Mouse (Mus musculus) thymus, postnatal 4 days (tissue): ENCODE data around the gene Cpsf6.
"Not testable (repeated sequence)": the region's sequence is repeated elsewhere in the genome, so short reads cannot be mapped to it uniquely, and the experiment has no call there.

Experiments
- DNase-seq: peaks from one replicate; pipeline ENCODE4 v3.0.0; 2021

The Cpsf6 gene

DNA sequence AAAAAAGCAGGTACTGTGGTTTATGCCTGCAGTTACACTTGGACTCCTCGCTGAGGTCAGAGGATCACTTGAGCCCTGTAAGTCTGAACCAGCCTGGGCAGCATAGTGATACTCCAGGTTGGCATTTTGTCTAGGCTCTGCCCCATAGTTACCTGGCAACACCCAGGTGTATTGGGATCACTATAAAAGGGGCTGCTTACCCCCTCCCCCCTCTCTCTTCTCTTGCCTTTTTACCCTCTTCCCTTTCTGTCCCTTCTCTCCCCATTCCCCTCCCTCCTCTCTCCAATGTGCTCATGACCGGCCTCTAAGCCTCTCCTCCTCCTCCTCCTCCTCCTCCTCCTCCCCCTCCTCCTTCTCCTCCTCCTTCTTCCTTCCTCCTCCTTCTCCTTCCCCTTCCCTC, 19.4 kb upstream of the Cpsf6 start:
- no peak for DNase-seq

DNA sequence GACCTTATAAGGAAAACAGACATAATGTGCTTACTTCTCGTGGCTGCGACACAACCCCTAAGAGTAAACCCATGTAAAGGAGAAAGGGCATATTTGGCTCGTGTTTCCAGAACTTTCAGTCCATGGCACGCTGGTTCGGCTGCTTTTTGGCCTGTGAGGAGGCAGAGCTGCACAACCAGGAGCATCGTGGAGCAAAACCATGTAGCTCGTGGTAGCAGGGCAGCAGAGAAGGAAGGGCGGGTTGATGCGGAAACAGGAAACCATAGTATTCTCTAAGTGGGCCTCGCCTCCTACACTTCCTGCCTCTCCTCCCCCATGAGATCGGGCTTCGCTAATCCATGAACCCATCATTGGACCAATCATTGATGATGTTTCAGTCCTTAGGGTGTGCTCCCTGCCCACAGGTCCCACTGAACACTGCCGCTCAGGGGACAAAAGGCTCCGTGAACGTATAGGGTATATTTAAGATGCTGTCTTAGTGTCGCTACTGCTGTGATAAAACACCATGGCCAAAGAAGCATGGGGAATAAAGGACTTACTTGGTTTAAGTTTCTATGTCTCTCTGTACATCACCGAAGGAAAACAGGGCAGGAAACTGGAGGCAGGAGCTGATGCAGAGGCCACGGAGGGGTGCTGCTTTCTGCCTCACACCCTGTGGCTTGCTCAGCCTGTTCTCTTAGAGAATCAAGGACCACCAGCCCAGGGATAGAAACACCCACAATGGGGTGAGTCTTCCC, 18.4 kb upstream of the Cpsf6 start:
- DNase-seq = peak; percentile 56

DNA sequence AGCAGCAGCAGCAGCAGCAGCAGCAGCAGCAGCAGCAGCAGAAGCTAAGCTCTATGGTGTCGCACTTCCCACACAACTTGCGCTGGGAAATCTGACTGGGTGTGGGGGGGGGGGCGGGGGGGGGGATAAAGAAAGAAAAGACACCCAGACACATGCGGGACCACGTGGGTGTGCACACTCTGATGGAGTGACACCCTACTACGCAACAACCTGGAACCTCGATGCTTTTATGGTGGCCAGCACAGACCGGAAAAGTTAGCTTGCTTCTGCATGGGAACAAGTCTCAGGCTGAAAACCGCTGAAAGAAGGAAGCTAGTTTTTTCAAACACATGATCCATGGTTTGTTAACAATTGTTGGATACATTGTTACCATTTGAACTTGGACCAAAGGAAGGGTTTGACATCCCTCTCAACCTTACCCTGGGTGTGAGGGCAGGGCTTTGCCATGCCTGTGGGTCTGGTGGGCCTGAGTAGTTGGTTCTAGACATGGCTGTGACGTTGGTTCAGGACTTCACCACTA, 17.4 kb upstream of the Cpsf6 start:
- no peak for DNase-seq

DNA sequence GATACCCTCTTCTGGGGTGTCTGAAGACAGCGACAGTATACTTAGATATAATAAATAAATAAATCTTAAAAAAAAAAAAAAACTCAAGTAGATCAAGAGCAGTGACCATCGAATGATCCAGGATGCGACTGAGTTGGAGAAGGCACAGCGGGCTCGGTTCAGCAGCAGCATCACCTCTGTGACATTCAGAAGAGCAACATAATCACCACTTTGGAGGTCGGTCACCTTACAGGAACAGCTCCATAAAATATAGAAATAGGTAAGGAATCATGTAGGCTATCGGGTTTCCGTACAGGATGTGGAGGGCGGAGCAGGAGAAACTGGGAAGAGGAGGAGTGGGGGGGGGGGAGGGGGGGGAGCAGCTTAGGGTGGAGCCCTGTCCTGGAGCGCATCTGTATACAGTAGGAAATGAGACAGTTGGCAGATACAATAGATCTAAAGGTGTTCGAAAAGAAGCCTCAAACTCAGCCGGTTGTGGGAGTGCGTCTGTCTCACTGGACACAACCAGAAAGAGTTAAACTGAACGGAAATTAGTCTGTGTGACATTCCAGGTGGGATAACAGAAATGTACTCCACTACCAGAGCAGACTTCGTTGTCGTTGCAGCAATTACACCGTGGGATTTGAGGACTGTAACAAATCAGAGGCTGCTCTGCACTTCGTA, 16.7 kb upstream of the Cpsf6 start:
- no peak for DNase-seq

DNA sequence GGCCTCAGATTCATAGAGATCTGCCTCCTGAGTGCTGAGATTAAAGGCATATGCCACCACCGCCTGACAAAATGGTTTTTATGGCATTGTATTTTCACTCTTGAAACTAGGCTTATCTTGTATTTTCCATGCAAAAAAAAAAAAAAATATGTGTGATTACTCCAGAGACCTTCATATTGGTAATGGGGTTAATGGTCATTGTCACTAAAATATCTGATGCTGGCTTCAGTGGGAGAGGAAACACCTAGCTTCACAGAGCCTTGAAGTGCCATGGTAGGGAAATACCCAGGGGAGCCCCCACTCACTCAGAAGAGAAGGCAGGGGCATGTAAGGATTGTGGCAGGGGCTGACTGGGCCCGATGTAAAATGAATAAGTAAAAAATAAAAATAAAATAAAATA, 16.0 kb upstream of the Cpsf6 start:
- DNase-seq = no peak

DNA sequence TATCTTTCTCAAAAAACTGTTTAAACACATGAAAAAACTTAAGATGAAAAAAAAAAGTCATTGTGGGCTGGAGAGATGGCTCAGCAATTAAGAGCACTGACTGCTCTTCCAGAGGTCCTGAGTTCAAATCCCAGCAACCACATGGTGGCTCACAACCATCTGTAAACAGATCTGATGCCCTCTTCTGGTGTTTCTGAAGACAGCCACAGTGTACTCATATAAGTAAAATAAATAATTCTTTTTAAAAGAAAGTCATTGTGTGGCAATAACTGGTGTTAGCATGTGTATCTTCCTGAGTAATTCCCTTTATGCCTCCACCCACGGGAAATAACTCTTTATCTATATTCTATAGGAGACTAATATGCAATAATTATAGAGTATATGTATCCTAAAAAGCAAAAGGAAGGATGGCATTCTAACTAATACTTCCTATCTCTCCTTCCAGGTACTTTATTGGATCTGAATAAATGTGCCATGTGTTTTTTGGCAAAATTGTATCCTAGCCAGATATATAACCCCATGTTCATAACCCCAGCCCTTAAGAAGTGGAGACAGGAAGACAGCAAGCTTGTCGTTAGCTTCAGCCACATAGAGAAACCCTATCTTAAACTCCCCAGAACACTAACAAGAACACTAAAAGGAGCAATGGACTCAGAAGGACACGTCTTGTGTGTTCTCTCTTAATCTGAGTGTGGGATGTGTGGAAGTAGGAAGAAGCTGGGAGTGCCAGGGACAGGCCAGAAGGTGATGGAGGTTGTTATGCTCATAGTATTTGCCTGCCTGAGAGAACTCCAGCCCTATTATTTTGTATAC, 15.1 kb upstream of the Cpsf6 start:
- no peak for DNase-seq

DNA sequence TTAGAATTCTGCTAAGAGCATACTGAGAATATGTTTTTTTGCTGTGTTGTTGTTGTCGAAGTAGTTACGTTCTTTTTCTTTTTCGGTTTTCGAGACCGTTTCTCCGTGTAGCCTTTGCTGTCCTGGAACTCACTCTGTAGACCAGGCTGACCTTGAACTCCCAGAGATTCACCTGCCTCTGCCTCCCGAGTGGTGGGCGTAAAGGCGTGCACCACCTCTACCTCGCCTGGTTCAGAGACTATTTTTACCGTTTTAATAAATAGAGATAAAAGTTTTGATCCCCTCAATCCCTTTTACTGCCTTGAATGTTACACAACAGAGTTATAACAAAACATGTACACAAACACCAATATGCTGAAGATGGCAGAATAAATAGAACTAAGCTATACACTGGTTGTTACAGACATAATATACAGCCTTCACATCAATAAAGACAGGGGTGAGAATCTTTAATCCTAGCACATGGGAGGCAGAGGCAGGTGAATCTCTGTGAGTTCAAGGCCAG, 14.1 kb upstream of the Cpsf6 start:
- no peak for DNase-seq

DNA sequence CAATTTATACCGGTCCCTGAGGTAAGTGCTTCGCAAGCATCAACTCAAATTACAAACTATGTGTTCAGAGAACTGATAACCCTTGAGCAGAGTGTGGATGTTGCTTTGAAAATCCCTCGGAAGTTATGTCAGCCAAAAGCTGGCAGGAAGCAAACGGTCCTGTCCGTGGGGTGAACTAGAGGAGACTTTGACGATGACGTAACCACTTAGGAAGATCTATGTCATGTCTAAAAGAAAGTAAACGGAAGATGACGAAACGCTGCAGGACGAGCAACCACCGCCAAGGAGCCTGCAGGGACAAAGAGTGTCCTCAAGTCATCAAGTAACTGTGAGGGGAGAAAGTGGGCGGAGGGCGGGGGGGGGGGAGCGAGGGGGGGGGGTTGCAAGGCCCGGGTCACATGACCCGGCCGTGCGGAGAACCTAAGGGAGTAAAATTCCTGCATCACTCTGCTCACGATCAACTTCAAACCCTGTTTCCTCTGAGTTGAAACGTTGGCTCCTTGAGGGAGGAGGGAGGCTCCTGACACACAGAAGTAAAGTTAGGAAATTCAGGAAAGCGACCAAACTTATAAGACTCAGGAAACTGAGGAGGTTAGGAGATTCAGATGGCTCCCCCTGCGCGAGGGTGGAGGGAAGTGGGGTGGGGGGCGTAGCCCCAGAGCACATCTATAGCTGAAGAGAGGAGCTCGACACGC, 13.5 kb upstream of the Cpsf6 start:
- peak; percentile 70 for DNase-seq

DNA sequence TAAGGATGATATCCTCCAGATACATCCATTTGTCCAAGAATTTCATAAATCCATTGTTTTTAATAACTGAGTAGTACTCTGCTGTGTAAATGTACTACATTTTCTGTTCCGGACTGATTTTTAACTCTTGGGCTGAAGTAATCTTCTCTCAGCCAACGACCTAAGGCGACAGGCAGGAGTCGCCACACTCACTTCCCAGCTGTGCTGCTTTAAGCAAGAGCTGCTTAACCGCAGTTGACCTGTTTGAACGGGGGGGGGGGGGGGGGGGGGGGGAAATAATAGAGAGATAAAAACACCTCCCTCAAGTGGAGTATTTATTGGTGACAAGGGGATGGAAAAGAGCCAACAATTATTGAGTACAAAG, 13.0 kb upstream of the Cpsf6 start:
- DNase-seq = no peak

DNA sequence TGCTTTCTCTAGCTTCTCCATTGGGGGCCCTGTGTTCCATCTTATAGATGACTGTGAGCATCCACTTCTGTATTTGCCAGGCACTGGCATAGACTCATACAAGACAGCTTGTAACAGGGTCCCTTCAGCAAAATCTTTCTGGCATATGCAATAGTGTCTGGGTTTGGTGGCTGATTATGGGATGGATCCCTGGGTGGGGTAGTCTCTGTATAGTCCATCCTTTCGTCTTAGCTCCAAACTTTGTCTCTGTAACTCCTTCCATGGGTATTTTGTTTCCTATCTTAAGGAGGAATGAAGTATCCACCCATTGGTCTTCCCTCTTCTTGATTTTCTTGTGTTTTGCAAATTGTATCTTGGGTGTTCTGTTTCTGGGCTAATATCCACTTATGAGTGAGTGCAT, 12.6 kb upstream of the Cpsf6 start:
- DNase-seq = not testable (repeated sequence)

DNA sequence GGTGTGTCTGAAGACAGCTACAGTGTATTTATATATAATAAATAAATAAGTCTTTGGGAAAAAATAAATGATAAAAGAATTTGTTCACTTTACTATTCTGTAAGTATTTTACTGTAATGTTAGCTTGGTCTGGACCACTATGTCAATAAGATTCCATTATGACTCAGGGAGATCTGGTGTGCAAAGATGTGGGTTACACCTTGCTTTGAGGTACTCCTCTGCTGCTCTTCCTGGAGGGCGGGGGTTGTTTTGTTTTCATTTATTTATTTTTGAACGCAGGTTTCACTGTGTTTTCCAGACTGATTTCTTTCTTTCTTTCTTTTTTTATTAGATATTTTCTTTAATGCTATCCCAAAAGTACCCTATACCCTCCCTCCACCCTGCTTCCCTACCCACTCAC, 12.0 kb upstream of the Cpsf6 start:
- DNase-seq = no peak

DNA sequence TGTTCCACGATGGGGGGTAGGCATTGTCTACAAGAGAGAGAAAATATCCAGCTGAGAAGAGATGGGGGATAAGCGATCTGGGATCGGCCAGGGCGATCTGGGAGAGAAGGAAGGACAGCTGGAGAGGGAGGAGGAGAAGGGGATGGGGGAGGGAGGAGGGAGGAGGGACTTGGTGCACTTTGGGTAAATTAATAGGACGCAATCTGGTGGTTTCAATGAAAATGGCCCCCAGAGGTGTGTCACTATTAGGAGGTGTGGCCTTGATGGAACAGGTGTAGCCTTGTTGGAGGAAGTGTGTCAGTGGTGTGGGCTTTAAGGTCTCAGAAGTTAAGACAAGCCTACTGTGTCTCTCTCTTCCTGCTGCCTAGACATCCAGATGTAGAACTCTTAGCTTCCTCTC, 11.2 kb upstream of the Cpsf6 start:
- DNase-seq = no peak

DNA sequence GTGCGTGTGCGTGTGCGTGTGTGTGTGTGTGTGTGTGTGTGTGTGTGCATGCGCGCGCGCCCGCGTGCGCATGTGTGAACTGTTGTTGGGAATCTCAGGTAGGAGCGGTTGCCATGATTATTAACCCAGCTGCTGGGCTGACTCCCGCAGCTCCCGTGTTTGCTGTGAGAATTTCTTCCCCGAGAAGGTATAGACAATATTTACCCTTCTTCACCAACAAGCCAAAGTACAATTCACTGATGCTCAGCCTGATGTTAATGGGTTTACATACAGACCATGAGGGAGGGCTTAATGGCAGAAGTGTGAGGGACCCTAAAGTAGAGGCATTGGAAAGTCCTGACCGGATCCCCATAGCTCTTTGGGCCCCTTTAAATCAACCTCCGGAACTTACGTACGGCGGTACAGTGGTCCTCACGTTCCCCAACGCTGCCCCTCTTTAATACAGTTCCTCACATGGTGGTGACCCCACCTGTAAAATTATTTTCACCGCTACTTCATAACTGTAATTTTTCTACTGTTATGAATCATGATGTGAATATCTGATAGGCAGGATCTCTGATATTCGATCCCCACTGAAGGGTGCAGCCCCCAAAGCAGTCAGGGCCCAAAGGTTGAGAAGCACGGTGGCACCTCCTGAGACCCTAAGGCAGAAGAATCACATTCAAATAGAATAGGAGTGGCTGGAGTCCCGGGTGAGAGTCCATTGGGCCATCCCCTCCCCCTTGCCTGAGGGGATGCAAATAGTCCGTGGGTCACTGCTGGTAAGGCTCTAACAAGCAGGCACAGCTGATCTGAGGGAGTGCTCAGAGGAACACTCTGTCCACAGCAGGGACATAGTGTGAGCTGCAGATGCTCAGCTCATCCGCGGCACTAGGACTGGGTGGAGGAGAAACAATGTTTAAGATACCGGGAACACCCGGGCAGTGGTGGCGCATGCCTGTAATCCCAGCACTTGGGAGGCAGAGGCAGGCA, 10.4 kb upstream of the Cpsf6 start:
- no peak for DNase-seq

DNA sequence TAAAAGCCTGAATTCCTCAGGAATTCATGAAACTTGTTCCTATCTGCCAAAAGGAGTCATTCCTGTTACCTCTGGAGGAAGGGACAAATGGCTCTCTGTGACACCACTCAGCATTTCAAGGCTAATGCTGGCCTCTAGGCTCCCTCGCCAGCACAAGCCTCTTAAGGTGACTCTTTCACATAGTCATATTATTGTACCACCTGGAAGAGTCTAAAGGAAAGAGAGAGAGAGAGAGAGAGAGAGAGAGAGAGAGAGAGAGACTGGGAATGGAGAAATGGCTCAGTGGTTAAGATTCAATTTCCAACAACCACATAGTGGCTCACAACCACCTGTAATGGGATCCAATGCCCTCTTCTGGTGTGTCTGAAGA, 9.5 kb upstream of the Cpsf6 start:
- no peak for DNase-seq

DNA sequence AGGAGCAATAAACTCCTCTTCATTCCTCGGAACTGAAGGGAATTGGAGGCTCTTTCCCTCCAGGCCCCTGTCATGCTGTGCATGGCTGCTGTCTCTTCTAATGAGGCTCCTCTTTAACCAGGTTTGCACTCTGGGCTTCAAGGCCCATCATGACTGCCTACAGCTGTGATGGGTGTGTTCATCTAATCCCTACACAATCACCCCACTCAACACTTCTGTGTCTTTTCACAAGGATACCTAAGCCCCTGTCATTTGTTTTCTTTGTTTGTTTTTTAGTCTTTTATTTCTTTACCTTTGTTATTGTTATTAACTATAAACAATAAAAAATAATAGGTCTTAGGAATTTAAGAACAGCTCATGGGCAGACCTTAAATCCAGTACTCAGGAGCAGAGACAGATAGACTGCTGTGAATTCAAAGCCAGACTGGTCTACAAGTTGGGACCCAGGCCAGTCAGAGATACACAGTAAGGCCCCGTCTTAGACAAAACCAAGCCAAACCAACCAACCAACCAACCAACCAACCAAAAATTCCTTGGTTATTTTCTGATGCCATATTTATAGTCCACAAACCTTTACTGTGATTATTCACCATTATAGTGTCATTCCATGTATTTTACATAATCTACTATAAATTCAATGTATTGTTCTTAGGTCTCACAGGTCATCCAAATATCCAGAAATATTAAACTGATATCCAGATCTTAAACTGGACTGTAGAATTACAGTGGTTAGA, 9.0 kb upstream of the Cpsf6 start:
- DNase-seq = no peak

DNA sequence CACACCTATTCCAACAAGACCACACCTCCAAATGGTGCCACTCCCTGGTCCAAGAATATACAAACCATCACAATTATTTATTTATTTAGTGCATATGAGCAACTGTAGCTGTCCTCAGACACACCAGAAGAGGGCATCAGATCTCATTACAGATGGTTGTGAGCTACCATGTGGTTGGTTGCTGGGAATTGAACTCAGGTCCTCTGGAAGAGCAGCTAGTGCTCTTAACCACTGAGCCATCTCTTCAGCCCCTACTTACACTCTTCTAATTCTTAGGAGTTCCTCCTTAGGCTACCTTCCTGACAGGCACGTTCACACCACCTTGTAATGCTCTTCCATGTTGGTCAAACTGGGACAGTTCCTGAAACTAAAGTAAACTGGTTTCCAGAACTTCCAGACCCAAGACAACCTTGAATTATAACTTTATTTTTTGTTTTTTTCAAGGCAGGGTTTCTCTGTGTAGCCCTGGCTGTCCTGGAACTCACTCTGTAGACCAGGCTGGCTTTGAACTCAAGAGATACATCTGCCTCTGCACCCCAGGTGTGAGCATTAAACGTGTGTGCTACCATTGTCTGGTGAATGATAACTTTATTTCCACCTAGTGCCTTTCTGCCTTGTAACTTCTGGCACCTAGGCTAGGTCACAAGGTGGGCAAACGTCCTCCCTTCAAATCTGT, 8.3 kb upstream of the Cpsf6 start:
- not testable (repeated sequence) for DNase-seq

DNA sequence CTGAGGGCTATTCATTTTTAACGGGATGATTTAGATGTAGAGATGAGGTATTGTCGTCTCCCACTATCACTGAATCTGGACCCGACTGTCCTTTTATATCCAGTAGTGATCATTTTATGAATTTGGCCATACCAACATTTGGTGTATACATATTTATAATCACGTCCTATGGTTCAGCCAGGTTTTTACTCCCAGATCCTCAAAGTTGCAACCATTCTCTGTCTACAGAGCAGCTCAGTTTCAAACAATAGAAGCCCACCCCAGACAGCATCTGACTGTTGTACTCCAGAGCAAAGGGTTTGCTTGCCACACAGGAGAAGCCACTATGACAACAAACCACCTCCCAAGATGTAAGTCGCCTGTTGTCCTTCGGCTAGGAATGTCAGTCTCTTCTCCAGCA, 7.2 kb upstream of the Cpsf6 start:
- no peak for DNase-seq

DNA sequence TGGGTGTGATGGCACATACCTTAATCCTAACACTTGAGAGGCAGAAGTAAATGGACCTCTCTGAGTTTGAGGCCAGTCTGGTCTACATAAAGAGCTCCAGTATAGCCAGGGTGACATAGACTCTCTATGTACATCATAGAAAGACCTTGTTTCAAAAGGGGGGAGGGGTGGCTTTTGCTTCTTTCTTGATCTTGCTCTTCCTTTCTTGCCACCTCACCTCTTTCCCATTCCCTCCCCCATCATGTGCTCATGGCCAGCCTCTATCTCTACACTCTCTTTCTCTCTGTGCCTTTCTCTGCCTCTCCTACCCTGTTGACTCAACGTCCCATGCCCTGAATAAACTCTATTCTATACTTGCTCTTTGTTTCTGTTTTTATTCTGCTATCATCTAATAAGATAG, 6.4 kb upstream of the Cpsf6 start:
- no peak for DNase-seq

DNA sequence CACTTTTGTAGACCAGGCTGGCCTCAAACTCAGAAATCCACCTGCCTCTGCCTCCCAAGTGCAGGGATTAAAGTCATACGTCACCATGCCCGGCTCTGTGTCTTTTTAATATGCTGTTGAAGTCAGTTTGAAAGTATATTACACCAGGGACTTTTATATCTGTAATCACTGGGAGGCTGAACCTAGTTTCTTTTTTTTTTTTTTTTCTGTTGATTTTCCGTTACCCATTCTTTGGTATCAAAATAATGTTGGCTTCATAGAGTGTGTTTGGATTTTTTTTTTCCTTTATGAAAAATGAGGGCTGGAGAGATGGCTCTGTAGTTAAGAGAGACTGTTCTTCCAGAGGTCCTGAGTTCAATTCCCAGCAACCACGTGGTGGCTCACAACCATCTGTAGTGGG, 5.6 kb upstream of the Cpsf6 start:
- no peak for DNase-seq

DNA sequence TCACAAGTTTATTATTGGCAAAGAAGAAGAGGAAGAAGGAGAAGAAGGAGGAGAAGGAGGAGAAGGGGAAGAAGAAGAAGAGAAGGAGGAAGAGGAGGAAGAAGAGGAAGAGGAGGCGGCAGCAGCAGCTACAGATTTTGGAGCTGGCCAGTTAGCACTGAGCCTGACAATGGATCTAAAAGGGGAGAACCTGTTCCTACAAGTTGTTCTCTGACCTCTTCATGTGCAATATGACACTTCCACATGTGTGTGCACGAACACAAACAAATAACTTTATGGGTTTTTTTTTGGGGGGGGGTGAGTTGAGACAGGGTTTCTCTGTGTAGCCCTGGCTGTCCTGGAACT, 5.2 kb upstream of the Cpsf6 start:
- no peak for DNase-seq
